Mouse (Mus musculus): ENCODE results near the gene Limch1.

GRCm38 (mm10) chr5:67101395-67101760 is 355.8 kb downstream of the Limch1 start:
- no peak for TF ChIP-seq CTCF (IDR thresholded peaks at IDR 0.05; ENCODE audit: low read depth)
- no peak for TF ChIP-seq EP300 (optimal IDR thresholded peaks at IDR 0.05)

Measured in stomach, postnatal 0 days (tissue).